Mouse (Mus musculus): ENCODE data around the gene Ramac.

The Ramac gene

DNA sequence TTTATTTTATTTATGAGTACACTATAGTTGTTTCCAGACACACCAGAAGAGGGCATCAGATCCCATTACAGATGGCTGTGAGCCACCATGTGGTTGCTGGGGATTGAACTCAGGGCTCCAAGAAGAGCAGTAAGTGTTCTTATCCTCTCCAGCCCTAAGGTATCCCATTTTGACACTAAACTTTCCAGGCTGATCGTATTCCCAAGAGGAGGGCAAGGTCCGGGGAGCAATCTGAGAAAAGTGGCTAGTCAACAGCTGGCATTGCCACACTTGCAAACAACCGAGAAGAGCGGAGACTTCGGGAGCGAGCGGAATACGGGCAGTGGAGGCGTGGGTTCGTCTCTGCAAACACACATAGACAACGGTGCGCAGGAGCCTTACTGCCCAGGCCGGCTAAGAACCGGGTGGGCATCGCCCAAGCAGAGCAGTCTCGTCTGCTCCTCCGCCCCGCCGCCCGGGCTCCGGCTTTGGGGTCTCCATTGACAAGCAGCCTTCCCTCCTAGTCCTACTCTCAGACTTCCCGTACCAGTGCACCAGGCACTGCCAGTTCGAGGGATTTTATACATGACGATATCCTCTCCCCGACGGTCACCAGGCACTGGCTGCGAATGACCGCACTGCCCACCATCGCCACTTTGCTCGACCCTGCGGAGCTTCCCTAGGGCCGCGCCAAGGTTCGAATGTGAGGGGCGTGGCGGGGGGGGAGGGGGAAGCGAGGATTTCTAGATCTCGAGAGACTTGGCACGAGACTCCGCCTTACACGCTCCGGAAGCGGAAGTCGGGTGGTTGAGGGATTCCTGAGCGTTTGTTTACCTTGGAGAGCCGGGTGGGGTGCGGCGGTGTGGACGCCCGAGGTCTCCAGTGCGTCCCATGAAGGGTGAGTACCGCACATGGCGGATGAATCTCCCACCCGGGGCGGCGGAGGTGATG lies at the start of gene Ramac:
Gene Ramac (plus strand): TSS at position 746 of the 930 bp plus-strand sequence.
- DNase-seq (ENCODE audit: low spot score in 2 of 2) = peak; percentile 79 to 83

DNA sequence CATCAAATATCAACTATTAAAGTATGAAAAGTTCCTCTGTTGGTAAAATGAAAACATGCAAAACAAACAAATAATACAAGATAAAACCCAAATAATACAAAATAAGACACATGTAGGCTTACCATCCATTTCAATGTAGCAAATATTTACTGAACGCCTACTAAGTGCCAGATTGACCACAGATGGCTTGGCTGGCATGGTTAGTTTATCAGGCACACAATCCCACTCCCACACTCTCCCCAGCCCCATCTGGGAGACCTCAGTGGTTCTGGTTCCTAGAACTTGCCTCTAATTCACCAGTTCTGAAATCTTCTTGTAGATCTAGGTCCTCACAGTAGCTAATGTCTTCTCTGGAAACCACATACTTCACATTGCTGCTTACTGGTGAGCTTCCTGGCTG lies 44.1 kb upstream of the Ramac start:
- DNase-seq (ENCODE audit: low spot score in 2 of 2) = no peak

DNA sequence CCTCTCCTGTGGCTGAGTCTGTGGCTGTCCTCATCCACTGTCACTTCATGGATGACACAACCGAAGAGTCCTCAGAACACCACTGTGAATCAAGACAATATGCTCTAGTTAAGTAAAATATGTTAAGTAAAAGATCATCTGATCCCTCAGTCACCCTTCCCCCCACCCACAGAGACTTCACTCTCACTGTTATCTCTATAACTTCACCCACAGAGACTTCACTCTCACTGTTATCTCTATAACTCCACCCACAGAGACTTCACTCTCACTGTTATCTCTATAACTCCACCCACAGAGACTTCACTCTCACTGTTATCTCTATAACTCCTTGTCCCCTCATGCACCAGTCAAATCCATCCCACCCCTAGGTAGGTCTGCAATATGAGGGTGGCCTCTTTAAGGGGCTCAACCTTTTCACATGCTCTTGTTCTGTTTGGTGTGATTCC lies 43.5 kb upstream of the Ramac start:
- no peak for DNase-seq (ENCODE audit: low spot score in 2 of 2)

GRCm38 (mm10) chr7:81721271-81721670 lies 41.5 kb upstream of the Ramac start:
- DNase-seq (ENCODE audit: low spot score in 2 of 2) = no peak

DNA sequence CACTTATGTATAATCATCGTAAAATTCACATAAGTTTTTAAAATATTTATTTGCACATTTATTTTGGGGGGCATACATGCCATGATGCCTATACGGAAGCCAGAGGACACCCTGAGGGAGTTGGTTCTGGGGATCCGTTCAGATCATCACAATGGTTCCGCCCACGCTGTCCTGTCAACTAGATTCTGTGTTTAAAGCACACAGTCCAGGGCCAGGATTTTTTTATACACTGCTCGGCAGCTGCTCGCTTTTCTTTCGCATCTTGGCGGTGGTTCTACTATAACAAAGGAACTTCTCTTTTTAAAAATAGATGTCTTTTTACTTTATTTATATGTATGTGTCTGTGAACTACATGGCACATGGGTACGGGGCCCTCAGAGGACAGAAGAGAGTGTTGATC lies 38.9 kb upstream of the Ramac start:
- no peak for DNase-seq (ENCODE audit: low spot score in 2 of 2)

- DNase-seq (ENCODE audit: low spot score in 2 of 2) = no peak
Measured at GRCm38 (mm10) chr7:81725986-81726727, 36.6 kb upstream of the Ramac start.

GRCm38 (mm10) chr7:81726728-81727005 lies 36.1 kb upstream of the Ramac start:
- DNase-seq (ENCODE audit: low spot score in 2 of 2) = no peak

- DNase-seq (ENCODE audit: low spot score in 2 of 2) = no peak
Measured at GRCm38 (mm10) chr7:81727716-81728115, 35.0 kb upstream of the Ramac start.

DNA sequence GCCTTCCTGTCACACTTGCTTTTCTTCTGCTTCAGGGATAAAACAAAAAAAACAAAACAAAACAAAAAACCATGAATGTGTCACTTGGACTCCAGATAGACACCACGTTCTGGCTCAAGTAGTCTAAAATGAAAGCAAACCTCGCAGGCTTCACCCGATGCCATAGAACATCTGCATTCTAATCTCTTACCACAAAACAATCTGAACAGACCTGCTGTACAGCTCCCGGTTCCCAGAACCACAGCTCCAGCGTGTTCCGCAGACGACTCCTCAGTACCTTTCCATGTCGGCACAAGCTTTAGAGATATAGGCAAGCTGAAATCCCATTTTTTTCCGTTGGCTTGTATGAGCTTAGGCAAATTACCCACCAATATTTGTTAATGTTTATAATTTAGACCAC lies 32.9 kb upstream of the Ramac start:
- no peak for DNase-seq (ENCODE audit: low spot score in 2 of 2)

DNA sequence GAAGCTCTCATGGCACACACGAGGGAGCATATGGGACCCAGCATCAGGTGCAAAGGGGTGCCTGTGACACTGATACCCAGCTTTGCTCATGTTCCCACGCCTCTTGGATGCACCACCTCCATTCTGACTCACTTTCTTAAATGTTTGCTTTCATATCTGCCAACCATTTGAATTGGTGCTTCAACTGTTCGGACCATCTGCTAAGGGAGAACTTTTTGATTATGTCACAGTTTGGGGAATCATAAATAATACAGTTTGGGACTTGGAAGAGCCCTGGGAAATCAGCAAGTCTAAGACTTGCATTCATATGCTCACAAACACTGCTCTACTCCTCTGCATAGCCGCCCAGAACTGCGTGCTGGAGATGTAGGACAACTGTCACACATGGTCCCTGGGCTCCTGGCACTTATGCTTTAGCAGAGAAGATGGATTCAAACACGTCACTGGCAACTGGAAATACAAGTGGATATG lies 31.5 kb upstream of the Ramac start:
- DNase-seq (ENCODE audit: low spot score in 2 of 2) = no peak

GRCm38 (mm10) chr7:81732183-81733089 lies 30.3 kb upstream of the Ramac start:
- no peak for DNase-seq (ENCODE audit: low spot score in 2 of 2)

DNA sequence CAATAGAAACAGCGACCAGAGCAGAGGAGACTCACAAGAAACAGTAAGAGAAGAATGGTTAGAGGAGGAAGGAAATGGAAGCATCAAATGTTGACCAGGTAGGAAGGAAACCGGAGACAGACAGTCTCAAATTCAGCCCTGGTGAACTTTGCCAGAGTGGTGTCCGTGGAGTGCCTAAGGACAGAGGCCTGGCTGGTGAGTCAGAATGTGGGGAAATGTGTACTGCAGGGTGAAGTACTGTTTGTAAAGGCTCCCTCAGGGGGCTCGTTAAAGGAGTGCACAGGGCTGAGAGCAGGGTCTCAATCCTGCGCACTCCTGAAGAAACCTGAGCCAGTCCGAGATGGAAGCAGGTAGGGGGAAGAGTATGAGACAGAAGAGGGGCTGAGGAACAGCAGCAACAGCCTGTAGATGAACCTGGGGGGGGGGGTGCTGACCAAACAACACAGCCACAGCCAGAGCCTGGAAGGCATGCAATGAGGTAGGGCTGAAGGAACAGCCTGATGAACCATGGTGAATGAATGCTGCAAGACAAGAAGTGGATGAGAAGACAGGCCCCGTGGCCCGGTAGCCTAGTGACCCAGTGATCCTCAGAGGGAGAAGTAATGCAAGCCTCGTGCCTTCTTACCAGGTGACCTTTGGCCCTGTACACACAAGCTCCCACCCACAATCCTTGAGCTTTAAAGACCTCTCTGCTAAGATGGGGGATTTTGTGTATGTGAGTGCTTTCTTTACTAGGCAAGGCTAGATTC lies 27.3 kb upstream of the Ramac start:
- DNase-seq (ENCODE audit: low spot score in 2 of 2) = no peak

DNA sequence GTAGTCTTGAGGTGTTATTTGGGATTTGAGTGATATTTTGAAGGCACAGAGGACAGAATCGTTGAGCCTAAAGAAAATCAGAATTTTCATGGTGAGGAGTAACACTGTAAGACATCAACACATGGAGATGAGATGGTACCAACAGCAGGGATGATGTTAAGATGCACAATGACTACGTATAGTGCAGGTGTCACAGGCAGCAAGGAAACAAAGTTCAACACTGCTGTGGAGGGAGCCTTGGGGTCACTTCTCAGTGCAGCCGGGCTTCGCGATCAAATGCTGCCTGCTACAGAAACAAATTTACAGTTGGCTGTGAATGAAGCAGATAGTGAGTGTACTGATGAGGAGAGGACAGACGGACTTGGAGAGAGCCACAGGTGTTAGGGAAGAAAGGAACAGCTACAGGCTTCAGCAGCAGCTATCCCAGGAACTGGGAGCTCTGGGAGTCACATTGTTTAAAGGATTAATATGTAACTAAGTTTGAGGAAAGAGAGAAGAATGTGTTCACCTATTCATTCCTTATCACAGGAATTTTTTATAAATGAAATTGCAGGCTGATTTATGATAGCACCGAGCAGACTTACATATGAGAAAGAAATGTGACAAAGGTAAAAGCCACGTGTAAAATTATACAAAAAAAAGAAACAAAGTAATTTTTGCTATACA lies 23.9 kb upstream of the Ramac start:
- no peak for DNase-seq (ENCODE audit: low spot score in 2 of 2)

GRCm38 (mm10) chr7:81740010-81740409 lies 22.7 kb upstream of the Ramac start:
- no peak for DNase-seq (ENCODE audit: low spot score in 2 of 2)

- DNase-seq (ENCODE audit: low spot score in 2 of 2) = no peak
Measured at GRCm38 (mm10) chr7:81744145-81744544, 18.6 kb upstream of the Ramac start.

GRCm38 (mm10) chr7:81747956-81748355 lies 14.8 kb upstream of the Ramac start:
- DNase-seq (ENCODE audit: low spot score in 2 of 2) = no peak

- DNase-seq (ENCODE audit: low spot score in 2 of 2) = peak; percentile 28 to 36
Measured at GRCm38 (mm10) chr7:81763110-81763845, 553 bp downstream of the Ramac start.

GRCm38 (mm10) chr7:81772786-81773539 lies 10.2 kb downstream of the Ramac start:
- no peak for DNase-seq (ENCODE audit: low spot score in 2 of 2)

- no peak for DNase-seq (ENCODE audit: low spot score in 2 of 2)
Measured at GRCm38 (mm10) chr7:81775325-81775724, 12.6 kb downstream of the Ramac start.

All from thymus, postnatal 10 days (tissue).